Mouse (Mus musculus) lung, embryonic 14.5 days (tissue): ENCODE results near the gene Cenpo. TPM values are rescaled to one million over a fixed set of nuclear protein-coding genes. Genes with fewer than 3 reads are reported as not detected.
A peak's percentile ranks its signal among the peaks of the same experiment; 100 is the strongest.

Experiments used
- ATAC-seq: fragments of 200-750 bp; cut with Nextera tagmentation; 2 replicates; pipeline ENCODE4 v1.8.0; 2017; ENCODE audit warnings: mild to moderate bottlenecking, moderate TSS enrichment, moderate library complexity; ENCODE audit not compliant: insufficient read depth
- DNase-seq: peaks from one replicate; pipeline ENCODE4 v3.0.0-alpha.2; 2015
- H3K27ac ChIP-seq: fragments of 300-500 bp; sonication (generic); 2 replicates; pipeline ENCODE4 v1.5.1; 2014; ENCODE audit warnings: low read depth, mild to moderate bottlenecking, moderate library complexity
- H3K27me3 ChIP-seq: fragments of 300-500 bp; sonication (generic); 2 replicates; pipeline ENCODE4 v1.6.1; 2014; ENCODE audit warnings: low read length, control low read depth; ENCODE audit not compliant: insufficient read depth
- H3K36me3 ChIP-seq: fragments of 300-500 bp; sonication (generic); 2 replicates; pipeline ENCODE4 v1.6.1; 2014; ENCODE audit warnings: control low read depth; ENCODE audit not compliant: insufficient read depth
- H3K4me1 ChIP-seq: fragments of 300-500 bp; sonication (generic); 2 replicates; pipeline ENCODE4 v1.6.1; 2014; ENCODE audit warnings: antibody characterized with exemption, control low read depth; ENCODE audit not compliant: insufficient read depth
- H3K4me2 ChIP-seq: fragments of 300-500 bp; sonication (generic); 2 replicates; pipeline ENCODE4 v1.6.1; 2014; ENCODE audit warnings: mild to moderate bottlenecking
- H3K4me3 ChIP-seq: fragments of 300-500 bp; sonication (generic); 2 replicates; pipeline ENCODE4 v1.5.1; 2014; ENCODE audit warnings: low read depth, low read length
- H3K9ac ChIP-seq: fragments of 300-500 bp; sonication (generic); 2 replicates; pipeline ENCODE4 v1.6.1; 2014
- H3K9me3 ChIP-seq: fragments of 300-500 bp; sonication (generic); 2 replicates; pipeline ENCODE4 v1.6.1; 2016; ENCODE audit warnings: low read depth, low read length, control low read depth
- CTCF ChIP-seq: IDR thresholded peaks from 2 replicates; pipeline ENCODE4 v1.5.1; 2016; ENCODE audit warnings: antibody characterized with exemption, low read depth
- WGBS: fragments of 180-500 bp; shearing (Covaris S2); extraction: QIAGEN DNeasy Blood & Tissue Kit; methylation state at CpG from one replicate; pipeline ENCODE4 v1.1.7; 2014; 5-methylcytosine and 5-hydroxymethylcytosine counted together
- polyA plus RNA-seq: library from polyadenylated mRNA; unstranded; fragments of >200 nt; fragmentation: Nextera tagmentation; extraction: Ambion mirVana; gene quantifications from 2 replicates; pipeline ENCODE4 v1.2.1, GENCODE M21; 2014

The Cenpo gene
- polyA plus RNA-seq, 1 experiment from 2014 or later = 17.8 TPM

DNA sequence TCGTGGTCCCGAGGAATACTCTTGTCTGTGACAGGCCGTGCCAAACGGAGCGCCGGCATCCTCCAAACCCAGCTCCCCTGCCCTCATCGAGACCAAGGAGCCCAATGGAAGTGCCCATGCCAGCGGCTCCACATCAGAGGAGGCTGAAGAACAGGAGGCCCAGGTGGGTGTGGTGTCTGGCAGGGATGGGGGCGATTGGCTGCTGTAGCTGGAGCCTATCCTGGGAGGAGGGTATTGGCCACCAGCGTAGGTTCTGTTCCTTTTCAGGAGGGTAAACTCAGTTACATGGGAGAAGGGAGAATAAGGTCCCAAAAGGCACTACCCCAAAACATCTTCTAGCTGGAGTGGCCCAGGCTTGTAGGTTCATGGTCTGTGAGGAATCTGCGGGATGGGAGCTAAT, 34.8 kb downstream of the Cenpo start:
- WGBS = 89% methylated on average over 11 of the region's 11 CpGs
- peaks cover 38% of the 10 kb centered on the region for H3K36me3 ChIP-seq

GRCm38 (mm10) chr12:4198702-4199101, 35.4 kb downstream of the Cenpo start:
- no peak overlapping the region for H3K9ac ChIP-seq
- ATAC-seq (no peak), DNase-seq (no peak)
- no peaks in the 10 kb centered on the region for H3K27me3 ChIP-seq
- H3K9me3 ChIP-seq = no peaks in the 10 kb centered on the region
- 87% methylated on average over 4 of the region's 4 CpGs for WGBS
- H3K4me2 ChIP-seq = no peak overlapping the region
- H3K4me1 ChIP-seq = no peaks in the 10 kb centered on the region
- no peak overlapping the region for H3K27ac ChIP-seq
- TF ChIP-seq CTCF = no peak
- no peak overlapping the region for H3K4me3 ChIP-seq
- peaks cover 38% of the 10 kb centered on the region for H3K36me3 ChIP-seq

More for the DNA sequence above, 34.8 kb downstream of the Cenpo start:
- no peaks in the 10 kb centered on the region for H3K4me1 ChIP-seq
- DNase-seq = no peak
- no peak overlapping the region for H3K4me2 ChIP-seq
- H3K27ac ChIP-seq = no peak overlapping the region
- H3K4me3 ChIP-seq = no peak overlapping the region
- ATAC-seq = no peak
- no peaks in the 10 kb centered on the region for H3K9me3 ChIP-seq
- TF ChIP-seq CTCF = no peak
- H3K9ac ChIP-seq = no peak overlapping the region
- H3K27me3 ChIP-seq = no peaks in the 10 kb centered on the region

DNA sequence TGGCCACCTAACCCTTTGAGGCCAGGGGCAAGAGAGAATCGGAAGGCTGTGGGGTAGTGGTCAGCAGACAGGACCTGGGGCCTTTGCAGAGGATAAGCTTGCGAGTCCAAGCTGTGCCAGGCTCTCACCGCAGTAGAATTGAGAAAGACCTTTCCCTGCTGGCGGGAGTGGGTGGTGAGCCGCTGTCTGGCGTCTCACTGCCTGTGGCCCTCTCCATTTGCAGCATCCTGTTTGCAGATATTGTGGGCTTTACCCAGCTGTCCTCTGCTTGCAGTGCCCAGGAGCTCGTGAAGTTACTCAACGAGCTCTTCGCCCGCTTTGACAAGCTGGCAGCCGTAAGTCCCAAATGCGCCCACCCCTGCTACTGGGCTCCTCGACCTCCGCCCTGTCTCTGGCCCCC, 39.5 kb downstream of the Cenpo start:
- no peak overlapping the region for H3K4me3 ChIP-seq
- ATAC-seq = no peak
- 87% methylated on average over 14 of the region's 14 CpGs for WGBS

DNA sequence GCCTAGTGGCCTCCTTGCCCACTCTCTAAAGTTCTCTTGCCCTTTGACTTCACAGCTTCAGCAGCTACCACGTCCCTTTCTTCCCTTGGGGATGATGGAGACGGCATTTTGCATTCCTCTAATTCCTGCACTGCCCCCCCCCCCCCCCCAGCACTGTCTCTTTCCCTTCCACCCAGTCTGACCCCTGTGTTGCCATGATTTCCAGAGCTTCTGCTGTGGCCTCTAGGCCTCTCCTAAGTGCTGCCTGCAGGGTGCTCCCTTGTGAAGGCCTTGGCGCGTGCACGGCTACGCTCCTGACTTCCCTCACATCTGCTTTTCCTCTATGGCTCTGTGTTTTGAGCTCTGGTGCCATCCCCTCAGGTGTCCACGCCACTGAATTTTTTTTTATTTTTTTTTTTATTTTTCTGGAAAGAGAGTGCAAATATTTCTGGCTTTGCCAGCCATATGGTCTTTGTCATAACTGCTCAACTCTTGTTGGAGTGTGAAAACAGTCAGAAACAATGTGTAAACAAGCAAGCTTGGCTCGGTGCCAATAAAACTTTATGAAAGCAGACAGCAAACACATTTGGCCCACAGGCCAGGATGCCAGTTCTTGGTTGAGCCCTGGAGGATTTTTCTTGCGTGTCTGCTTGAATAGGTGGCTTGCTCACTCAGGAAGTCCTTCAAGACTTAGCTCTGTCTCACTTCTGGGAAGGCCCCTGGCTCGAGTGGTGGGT, 40.9 kb downstream of the Cenpo start:
- Histone ChIP-seq H3K27ac (peak overlapping the region; percentile 73), H3K4me2 (no peak overlapping the region), H3K36me3 (peaks cover 12% of the 10 kb centered on the region), H3K9ac (no peak overlapping the region), H3K27me3 (no peaks in the 10 kb centered on the region), H3K4me1 (peaks cover 16% of the 10 kb centered on the region; the same call in 1 of the 2 replicates), H3K9me3 (no peaks in the 10 kb centered on the region), H3K4me3 (no peak overlapping the region)
- peak; percentile 93 for DNase-seq
- no peak for TF ChIP-seq CTCF
- 39% methylated on average over 10 of the region's 10 CpGs for whole genome bisulfite sequencing
- peak; percentile 76 for ATAC-seq

More for the DNA sequence above, 39.5 kb downstream of the Cenpo start:
- Histone ChIP-seq H3K4me1 (peaks cover 16% of the 10 kb centered on the region; the same call in 1 of the 2 replicates), H3K9me3 (no peaks in the 10 kb centered on the region), H3K4me2 (no peak overlapping the region), H3K9ac (no peak overlapping the region), H3K27ac (no peak overlapping the region), H3K36me3 (peaks cover 18% of the 10 kb centered on the region), H3K27me3 (no peaks in the 10 kb centered on the region)
- TF ChIP-seq CTCF = no peak
- DNase-seq = no peak

- DNase-seq (peak; percentile 18), ATAC-seq (no peak)
- H3K9ac ChIP-seq = no peak overlapping the region
- WGBS = 43% methylated on average over 6 of the region's 6 CpGs
- TF ChIP-seq CTCF = no peak
- peaks cover 12% of the 10 kb centered on the region for H3K36me3 ChIP-seq
- peak overlapping the region; percentile 73 for H3K27ac ChIP-seq
- peaks cover 16% of the 10 kb centered on the region; the same call in 1 of the 2 replicates for H3K4me1 ChIP-seq
- H3K4me2 ChIP-seq = no peak overlapping the region
- no peak overlapping the region for H3K4me3 ChIP-seq
- H3K9me3 ChIP-seq = no peaks in the 10 kb centered on the region
- H3K27me3 ChIP-seq = no peaks in the 10 kb centered on the region
Measured at GRCm38 (mm10) chr12:4192514-4192913, 41.6 kb downstream of the Cenpo start.

DNA sequence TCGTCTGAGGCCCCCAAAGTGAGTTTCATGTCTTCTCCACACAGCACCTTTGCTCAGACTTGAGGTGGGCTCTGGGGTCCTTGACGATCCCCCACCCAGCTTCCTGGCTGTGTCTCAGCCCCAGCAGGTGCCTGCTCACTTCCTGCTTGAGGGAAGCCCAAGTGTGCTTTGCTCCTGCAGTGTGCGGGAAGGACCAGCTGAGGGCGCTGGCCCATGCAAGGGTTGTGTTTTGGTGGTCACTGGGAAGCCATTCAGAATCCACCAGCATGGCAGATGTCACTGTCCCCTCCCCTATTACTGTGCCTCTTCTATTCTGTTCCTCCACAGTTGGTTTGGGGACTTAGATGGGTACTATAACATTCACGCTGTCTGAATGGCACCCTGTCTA, 45.0 kb downstream of the Cenpo start:
- H3K4me2 ChIP-seq = no peak overlapping the region
- no peaks in the 10 kb centered on the region for H3K27me3 ChIP-seq
- no peak for ATAC-seq
- H3K4me3 ChIP-seq = no peak overlapping the region
- DNase-seq = peak; percentile 20
- no peaks in the 10 kb centered on the region for H3K9me3 ChIP-seq
- H3K9ac ChIP-seq = no peak overlapping the region
- peak; percentile 55 for TF ChIP-seq CTCF
- H3K36me3 ChIP-seq = 0 out of 2 replicates have a peak, but pooled peaks cover 3% of the 10 kb centered on the region
- peaks cover 16% of the 10 kb centered on the region; the same call in 1 of the 2 replicates for H3K4me1 ChIP-seq
- 46% methylated on average over 5 of the region's 5 CpGs for WGBS
- H3K27ac ChIP-seq = no peak overlapping the region

DNA sequence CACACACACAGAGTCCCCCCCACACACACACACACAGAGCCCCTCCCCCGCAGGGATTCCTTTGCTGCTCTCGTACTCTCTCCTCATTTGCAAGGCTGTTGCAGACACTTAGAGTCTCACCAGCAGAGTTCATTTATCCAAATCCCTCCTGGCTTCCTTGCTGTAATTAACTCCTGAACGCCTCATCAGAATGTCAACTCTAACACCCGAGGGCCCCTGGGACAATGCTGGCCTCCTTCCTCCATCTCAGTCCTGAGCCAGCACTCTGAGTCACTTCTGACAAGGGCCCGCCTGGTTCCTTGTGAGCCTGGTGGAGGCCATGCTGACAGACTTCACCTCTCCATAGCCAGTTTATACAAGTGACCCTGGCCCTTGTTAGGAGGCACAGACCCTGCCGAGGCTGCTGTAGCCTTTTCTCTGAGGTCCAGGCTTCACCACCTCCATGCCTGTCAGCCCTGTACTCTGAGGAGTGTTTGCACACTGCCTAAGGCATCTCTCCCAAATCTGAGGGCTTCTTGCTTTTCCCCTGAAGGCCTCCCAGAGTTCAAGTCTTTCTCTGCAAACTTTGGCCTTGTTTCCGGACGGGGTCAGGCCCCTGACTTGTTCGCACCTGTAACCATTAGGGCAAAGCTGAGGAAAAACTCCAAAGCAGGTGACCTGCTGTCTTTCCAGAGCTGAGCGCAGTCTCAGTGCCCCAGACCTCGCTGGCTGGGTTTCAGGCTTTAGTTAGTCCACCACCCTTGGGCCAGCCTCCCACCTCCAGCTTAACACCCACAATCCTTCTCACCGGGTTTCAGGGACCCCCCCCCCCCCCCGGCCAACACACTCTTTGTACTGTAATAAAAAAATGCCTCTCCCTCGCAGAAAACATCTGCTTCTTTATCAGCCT, 45.7 kb downstream of the Cenpo start:
- H3K9me3 ChIP-seq = no peaks in the 10 kb centered on the region
- peak overlapping the region; percentile 69 for H3K27ac ChIP-seq
- H3K4me1 ChIP-seq = peaks cover 14% of the 10 kb centered on the region; the same call in 1 of the 2 replicates
- H3K9ac ChIP-seq = no peak overlapping the region
- ATAC-seq (peak; percentile 77), DNase-seq (peak; percentile 79)
- H3K4me2 ChIP-seq = no peak overlapping the region
- no peak overlapping the region for H3K4me3 ChIP-seq
- no peak for TF ChIP-seq CTCF
- WGBS = 32% methylated on average over 14 of the region's 14 CpGs
- 0 out of 2 replicates have a peak, but pooled peaks cover 3% of the 10 kb centered on the region for H3K36me3 ChIP-seq
- H3K27me3 ChIP-seq = no peaks in the 10 kb centered on the region
